Mouse (Mus musculus) adrenal gland, adult 8-10 months (tissue): ENCODE results near the gene Ppm1l. TPM values are rescaled to one million over a fixed set of nuclear protein-coding genes. Genes with fewer than 3 reads are reported as not detected.
"Not testable (repeated sequence)": the region's sequence is repeated elsewhere in the genome, so short reads cannot be mapped to it uniquely, and the experiment has no call there.

Experiments
- DNase-seq: peaks from one replicate; pipeline ENCODE4 v3.0.0; 2022
- total RNA-seq, 4 experiments: library from RNA; stranded (reverse); gene quantifications; 2 replicates each; pipeline ENCODE4 v1.2.4; 2022

Gene Ppm1l
- total RNA-seq, 4 experiments from 2014 or later: 15.4 to 22.2 (median 19.6) TPM

GRCm38 (mm10) chr3:69373544-69374306, 57.1 kb downstream of the Ppm1l start:
- no peak for DNase-seq

- no peak for DNase-seq
Observed at GRCm38 (mm10) chr3:69374538-69374937, 57.9 kb downstream of the Ppm1l start.

- DNase-seq: no peak
Observed at GRCm38 (mm10) chr3:69374983-69375382, 58.3 kb downstream of the Ppm1l start.

- no peak for DNase-seq
Observed at GRCm38 (mm10) chr3:69381213-69381612, 64.6 kb downstream of the Ppm1l start.

- not testable (repeated sequence) for DNase-seq
Observed at GRCm38 (mm10) chr3:69391834-69392233, 75.2 kb downstream of the Ppm1l start.

- no peak for DNase-seq
Observed at GRCm38 (mm10) chr3:69392298-69392697, 75.6 kb downstream of the Ppm1l start.

- DNase-seq: no peak
Observed at GRCm38 (mm10) chr3:69393079-69393478, 76.4 kb downstream of the Ppm1l start.

GRCm38 (mm10) chr3:69393991-69394390, 77.3 kb downstream of the Ppm1l start:
- DNase-seq: no peak

- DNase-seq: no peak
Observed at GRCm38 (mm10) chr3:69395084-69395483, 78.4 kb downstream of the Ppm1l start.

GRCm38 (mm10) chr3:69397733-69398132, 81.1 kb downstream of the Ppm1l start:
- DNase-seq: no peak

- DNase-seq: no peak
Observed at GRCm38 (mm10) chr3:69399336-69399735, 82.7 kb downstream of the Ppm1l start.

- DNase-seq: no peak
Observed at GRCm38 (mm10) chr3:69403196-69403595, 86.5 kb downstream of the Ppm1l start.

- no peak for DNase-seq
Observed at GRCm38 (mm10) chr3:69406210-69406895, 89.7 kb downstream of the Ppm1l start.

GRCm38 (mm10) chr3:69408064-69408463, 91.4 kb downstream of the Ppm1l start:
- no peak for DNase-seq

- no peak for DNase-seq
Observed at GRCm38 (mm10) chr3:69416112-69416511, 99.5 kb downstream of the Ppm1l start.

GRCm38 (mm10) chr3:69422741-69423140, 106.1 kb downstream of the Ppm1l start:
- no peak for DNase-seq

- no peak for DNase-seq
Observed at GRCm38 (mm10) chr3:69423371-69423770, 106.7 kb downstream of the Ppm1l start.

GRCm38 (mm10) chr3:69424781-69425180, 108.1 kb downstream of the Ppm1l start:
- DNase-seq: not testable (repeated sequence)

- DNase-seq: no peak
Observed at GRCm38 (mm10) chr3:69427259-69427658, 110.6 kb downstream of the Ppm1l start.

GRCm38 (mm10) chr3:69428221-69428620, 111.6 kb downstream of the Ppm1l start:
- no peak for DNase-seq

- no peak for DNase-seq
Observed at GRCm38 (mm10) chr3:69429319-69429718, 112.7 kb downstream of the Ppm1l start.

GRCm38 (mm10) chr3:69433580-69433979, 116.9 kb downstream of the Ppm1l start:
- DNase-seq: no peak

- no peak for DNase-seq
Observed at GRCm38 (mm10) chr3:69438773-69439514, 122.3 kb downstream of the Ppm1l start.
